Mouse (Mus musculus) stomach, postnatal 0 days (tissue): ENCODE measurements around the gene C2cd2.

ENCODE experiments used
- CTCF ChIP-seq: IDR thresholded peaks from 2 replicates; pipeline ENCODE4 v1.5.1; 2016; ENCODE audit warnings: antibody characterized with exemption, low read depth, mild to moderate bottlenecking, moderate library complexity
- EP300 ChIP-seq: optimal IDR thresholded peaks from 2 replicates; pipeline ENCODE3; 2016; ENCODE audit warnings: antibody characterized with exemption

DNA sequence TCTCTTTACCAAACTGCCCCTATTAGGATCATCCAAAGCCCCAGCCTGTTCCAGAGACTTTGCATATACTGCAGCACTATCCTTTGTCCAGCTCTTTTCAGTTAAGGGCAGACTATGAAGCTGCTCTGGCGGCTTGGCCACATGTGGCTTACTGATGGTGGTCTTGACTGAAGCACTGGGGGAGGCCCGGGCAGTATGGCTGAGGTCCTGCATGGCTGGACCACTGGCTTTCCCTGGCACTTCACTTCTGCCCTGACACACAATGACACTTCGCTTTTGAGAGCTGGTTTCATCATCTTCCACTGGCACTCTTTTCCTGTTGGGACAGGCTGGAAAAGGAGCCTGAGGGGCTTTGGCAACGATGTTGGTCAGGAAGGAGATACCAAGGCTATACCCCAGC, 10.0 kb downstream of the C2cd2 start:
- TF ChIP-seq CTCF, result no peak
- no peak for TF ChIP-seq EP300
